Mouse (Mus musculus) midbrain, postnatal 0 days (tissue): Measurements from ENCODE around the gene 2210016F16Rik. TPM values are rescaled to one million over a fixed set of nuclear protein-coding genes. Genes with fewer than 3 reads are reported as not detected.
A peak's percentile ranks its signal among the peaks of the same experiment; 100 is the strongest.

Experiments used
- ATAC-seq: fragments of 200-750 bp; cut with Nextera tagmentation; 2 replicates; pipeline ENCODE4 v1.8.0; 2017; ENCODE audit warnings: moderate number of reproducible peaks, mild to moderate bottlenecking, moderate TSS enrichment, moderate library complexity; ENCODE audit not compliant: low FRiP score
- DNase-seq: peaks from one replicate; pipeline ENCODE4 v3.0.0-alpha.2; 2015; ENCODE audit warnings: low spot score
- H3K27ac ChIP-seq: fragments of 300-500 bp; sonication (generic); 2 replicates; pipeline ENCODE4 v1.5.1; 2014; ENCODE audit warnings: low read depth, mild to moderate bottlenecking, low read length, mixed read lengths
- H3K27me3 ChIP-seq: fragments of 300-500 bp; sonication (generic); 2 replicates; pipeline ENCODE4 v1.6.1; 2014; ENCODE audit warnings: low read length, control low read depth, mixed read lengths; ENCODE audit not compliant: insufficient read depth
- H3K36me3 ChIP-seq: fragments of 300-500 bp; sonication (generic); 2 replicates; pipeline ENCODE4 v1.6.1; 2014; ENCODE audit warnings: low read length, control low read depth, mixed read lengths; ENCODE audit not compliant: insufficient read depth
- H3K4me1 ChIP-seq: fragments of 300-500 bp; sonication (generic); 2 replicates; pipeline ENCODE4 v1.6.1; 2014; ENCODE audit warnings: mild to moderate bottlenecking, control low read depth, antibody characterized with exemption, low read length, mixed read lengths; ENCODE audit not compliant: insufficient read depth
- H3K4me2 ChIP-seq: fragments of 300-500 bp; sonication (generic); 2 replicates; pipeline ENCODE4 v1.6.1; 2014; ENCODE audit warnings: low read depth, mild to moderate bottlenecking, low read length, mixed read lengths; ENCODE audit not compliant: poor library complexity, severe bottlenecking
- H3K4me3 ChIP-seq: fragments of 300-500 bp; sonication (generic); 2 replicates; pipeline ENCODE4 v1.5.1; 2014; ENCODE audit warnings: low read depth, mild to moderate bottlenecking, low read length, moderate library complexity
- H3K9ac ChIP-seq: fragments of 300-500 bp; sonication (generic); replicated peaks from 2 replicates; pipeline ENCODE4 v1.6.1; 2014; ENCODE audit warnings: mild to moderate bottlenecking, low read length, moderate library complexity, mixed read lengths; ENCODE audit not compliant: poor library complexity, severe bottlenecking
- H3K9me3 ChIP-seq: fragments of 300-500 bp; sonication (generic); 2 replicates; pipeline ENCODE4 v1.6.1; 2016; ENCODE audit warnings: low read length, control low read depth
- CTCF ChIP-seq: IDR thresholded peaks from 2 replicates; pipeline ENCODE4 v1.5.1; 2016; ENCODE audit warnings: antibody characterized with exemption, mild to moderate bottlenecking
- WGBS: fragments of 180-500 bp; shearing (Covaris S2); extraction: QIAGEN DNeasy Blood & Tissue Kit; methylation state at CpG from one replicate; pipeline ENCODE4 v1.1.7; 2014; 5-methylcytosine and 5-hydroxymethylcytosine counted together
- polyA plus RNA-seq: library from polyadenylated mRNA; unstranded; fragments of >200 nt; fragmentation: Nextera tagmentation; extraction: Ambion mirVana; gene quantifications from 2 replicates; pipeline ENCODE4 v1.2.1, GENCODE M21; 2015
- total RNA-seq: library from RNA; depleted of rRNA; stranded (reverse); fragments of >200 nt; gene quantifications from 2 replicates; pipeline ENCODE4 v1.2.3, GENCODE M21; 2014; rRNA removed

2210016F16Rik gene
- total RNA-seq (18.3 and 20.3 TPM in 2 replicates), polyA plus RNA-seq (16.5 and 17.6 TPM in 2 replicates)

DNA sequence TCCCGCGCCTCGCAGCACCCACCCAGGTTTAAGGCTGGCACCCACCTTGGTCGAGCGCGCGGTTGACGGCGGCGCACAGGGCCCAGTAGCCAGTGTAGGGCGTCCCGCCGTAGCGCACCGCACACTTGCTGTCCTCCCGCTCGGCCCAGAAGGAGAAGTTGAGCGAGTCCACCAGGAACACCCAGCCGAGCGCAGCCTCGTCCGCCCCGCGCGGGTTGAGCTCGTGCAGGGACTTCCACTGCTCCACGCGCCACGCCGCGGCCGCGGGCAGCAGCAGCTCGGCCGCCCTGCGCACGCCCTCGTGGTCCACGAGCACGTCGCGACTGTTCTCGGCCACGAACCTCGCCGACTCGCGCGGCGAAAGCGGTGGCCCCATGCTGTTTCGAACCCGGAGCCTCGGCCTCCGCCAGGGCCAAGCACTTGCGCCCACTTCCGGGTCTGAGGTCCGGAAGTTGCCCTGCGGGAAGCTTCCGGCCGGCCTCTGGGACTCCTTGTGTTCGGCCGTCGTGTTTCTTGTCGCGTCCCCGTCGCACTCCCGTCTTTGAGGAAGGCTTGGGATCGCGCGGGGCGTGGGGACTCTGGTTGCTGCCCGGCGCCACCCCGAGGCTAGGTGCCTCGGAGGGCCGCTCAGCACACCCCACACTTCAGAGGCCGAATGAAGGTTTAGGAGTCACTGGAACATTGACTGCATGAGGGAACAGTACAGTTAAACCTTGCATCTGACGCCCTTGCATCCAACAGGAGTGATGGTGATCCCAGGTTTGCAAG lies at the start of gene 2210016F16Rik:
2210016F16Rik (minus strand) TSS at position 447 of the 768 bp plus-strand sequence.
- no peaks in the 10 kb centered on the region for H3K9me3 ChIP-seq
- ATAC-seq = peak; percentile 71
- peak within 1 kb of the TSS; percentile 94 for H3K4me2 ChIP-seq
- WGBS = 2% methylated on average over 80 of the region's 80 CpGs
- no peaks in the 10 kb centered on the region for H3K4me1 ChIP-seq
- DNase-seq = peak; percentile 71
- TF ChIP-seq CTCF = peak; percentile 25
- H3K27ac ChIP-seq = no peak within 1 kb of the TSS; the same call in 1 of the 2 replicates
- peaks cover 16% of the 10 kb centered on the region for H3K36me3 ChIP-seq
- H3K9ac ChIP-seq = peak within 1 kb of the TSS; percentile 57
- H3K27me3 ChIP-seq = no peaks in the 10 kb centered on the region
- peak within 1 kb of the TSS; percentile 69 for H3K4me3 ChIP-seq

DNA sequence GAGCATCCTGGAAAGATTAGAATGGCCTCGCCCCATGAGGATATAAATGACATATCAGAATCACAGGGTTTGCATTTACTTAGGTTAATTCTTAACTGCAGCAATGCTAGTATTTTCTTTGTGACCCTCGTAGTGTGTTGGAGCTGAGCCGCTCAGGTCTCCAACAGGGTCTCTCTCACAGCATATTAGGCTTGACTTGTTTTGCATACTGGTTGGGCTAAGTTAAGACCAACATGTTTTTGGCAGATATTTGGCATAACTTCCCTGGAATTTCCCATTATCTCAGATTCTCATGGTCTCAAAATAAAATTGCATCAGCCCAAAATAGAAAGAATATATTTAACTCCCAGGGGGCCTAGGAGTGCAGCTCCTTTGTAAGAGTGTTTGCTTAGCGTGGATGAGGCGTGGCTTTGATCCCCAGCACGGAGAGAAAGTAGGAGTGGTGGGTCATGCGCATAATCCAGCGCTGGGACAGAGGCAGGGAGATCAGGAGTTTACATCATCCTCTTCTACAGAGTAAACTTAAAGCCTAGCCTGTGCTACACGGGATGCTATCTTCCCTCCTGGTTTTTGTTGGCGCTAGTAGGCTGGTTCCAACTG lies 38.1 kb upstream of the 2210016F16Rik start:
- no peak overlapping the region for H3K4me3 ChIP-seq
- TF ChIP-seq CTCF = no peak
- no peak for ATAC-seq
- no peak for DNase-seq
- no peaks in the 10 kb centered on the region for H3K36me3 ChIP-seq
- peaks cover 3% of the 10 kb centered on the region; the same call in 1 of the 2 replicates for H3K4me1 ChIP-seq
- H3K9me3 ChIP-seq = no peaks in the 10 kb centered on the region
- H3K27ac ChIP-seq = no peak overlapping the region
- H3K4me2 ChIP-seq = no peak overlapping the region
- H3K9ac ChIP-seq = no peak overlapping the region
- no peaks in the 10 kb centered on the region for H3K27me3 ChIP-seq
- WGBS = 55% methylated on average over 10 of the region's 10 CpGs

DNA sequence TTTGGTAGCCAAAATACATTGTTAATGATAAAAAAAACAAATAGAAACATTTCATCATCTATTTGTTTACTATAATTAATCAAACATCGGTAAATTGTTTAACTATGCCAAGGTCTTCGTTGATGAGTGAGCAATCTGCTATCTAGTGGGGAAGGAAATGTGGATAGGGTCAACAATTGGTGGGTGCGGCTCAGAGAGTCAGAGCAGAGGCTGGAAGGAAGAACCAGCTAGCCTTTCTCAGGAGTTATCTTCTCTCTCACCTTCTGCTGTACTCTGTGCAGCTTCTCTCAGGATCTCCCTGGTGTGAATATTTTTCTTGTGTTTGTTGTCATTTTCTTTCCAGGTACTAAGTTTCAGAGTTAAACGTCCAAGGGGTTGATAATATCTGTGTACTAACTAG lies 37.2 kb upstream of the 2210016F16Rik start:
- no peak overlapping the region for H3K9ac ChIP-seq
- ATAC-seq (no peak), DNase-seq (no peak)
- no peaks in the 10 kb centered on the region for H3K36me3 ChIP-seq
- 91% methylated on average over 4 of the region's 4 CpGs for WGBS
- H3K4me2 ChIP-seq = no peak overlapping the region
- no peaks in the 10 kb centered on the region for H3K27me3 ChIP-seq
- no peak overlapping the region for H3K4me3 ChIP-seq
- peaks cover 3% of the 10 kb centered on the region; the same call in 1 of the 2 replicates for H3K4me1 ChIP-seq
- H3K27ac ChIP-seq = no peak overlapping the region
- no peak for TF ChIP-seq CTCF
- no peaks in the 10 kb centered on the region for H3K9me3 ChIP-seq

DNA sequence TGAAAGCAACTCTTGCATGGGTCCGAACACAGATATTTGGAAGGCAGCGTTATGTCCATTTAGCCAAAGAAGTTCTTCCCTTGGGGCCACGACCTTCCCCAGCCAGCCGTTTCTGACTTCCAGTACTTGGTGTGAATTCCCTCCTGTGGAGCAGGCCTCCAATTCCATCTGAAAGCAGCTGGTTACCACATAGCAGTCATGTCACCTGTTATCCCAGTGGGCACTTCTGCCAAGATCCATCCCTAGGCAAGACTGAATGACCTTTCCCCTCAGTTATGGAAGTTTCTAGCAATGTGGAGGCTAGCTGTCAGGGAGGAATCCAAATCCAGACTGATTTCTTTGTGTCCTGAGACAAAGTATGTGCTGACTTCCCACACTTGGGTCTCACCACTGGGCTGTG lies 36.0 kb upstream of the 2210016F16Rik start:
- Histone ChIP-seq H3K9me3 (no peaks in the 10 kb centered on the region), H3K27ac (no peak overlapping the region), H3K4me1 (peaks cover 1% of the 10 kb centered on the region; the same call in 1 of the 2 replicates), H3K27me3 (no peaks in the 10 kb centered on the region), H3K9ac (no peak overlapping the region), H3K4me2 (no peak overlapping the region), H3K36me3 (no peaks in the 10 kb centered on the region), H3K4me3 (no peak overlapping the region)
- WGBS = 84% methylated on average over 4 of the region's 4 CpGs
- ATAC-seq (no peak), DNase-seq (no peak)
- no peak for TF ChIP-seq CTCF

DNA sequence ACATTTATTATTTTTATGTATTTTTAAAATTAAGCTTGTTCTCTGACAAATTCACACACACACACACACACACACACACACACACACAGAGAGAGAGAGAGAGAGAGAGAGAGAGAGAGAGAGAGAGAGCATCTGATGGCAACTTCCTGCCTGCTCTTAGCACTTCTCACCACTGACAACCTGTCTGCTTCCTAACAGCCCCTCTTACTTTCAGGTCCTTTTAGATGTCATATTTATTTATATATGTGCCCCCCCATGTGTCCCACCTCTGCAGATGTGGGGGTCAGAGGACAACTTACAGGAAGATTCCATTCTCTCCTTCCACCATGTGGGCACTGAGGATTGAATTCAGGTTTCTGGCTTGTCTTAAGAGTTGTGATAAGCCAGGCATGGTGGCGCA lies 34.2 kb upstream of the 2210016F16Rik start:
- Histone ChIP-seq H3K27me3 (no peaks in the 10 kb centered on the region), H3K27ac (no peak overlapping the region), H3K4me3 (no peak overlapping the region), H3K36me3 (no peaks in the 10 kb centered on the region), H3K9ac (no peak overlapping the region), H3K4me2 (no peak overlapping the region), H3K9me3 (no peaks in the 10 kb centered on the region), H3K4me1 (no peaks in the 10 kb centered on the region)
- WGBS = 94% methylated on average over 1 of the region's 1 CpGs
- DNase-seq (no peak), ATAC-seq (no peak)
- TF ChIP-seq CTCF = no peak

DNA sequence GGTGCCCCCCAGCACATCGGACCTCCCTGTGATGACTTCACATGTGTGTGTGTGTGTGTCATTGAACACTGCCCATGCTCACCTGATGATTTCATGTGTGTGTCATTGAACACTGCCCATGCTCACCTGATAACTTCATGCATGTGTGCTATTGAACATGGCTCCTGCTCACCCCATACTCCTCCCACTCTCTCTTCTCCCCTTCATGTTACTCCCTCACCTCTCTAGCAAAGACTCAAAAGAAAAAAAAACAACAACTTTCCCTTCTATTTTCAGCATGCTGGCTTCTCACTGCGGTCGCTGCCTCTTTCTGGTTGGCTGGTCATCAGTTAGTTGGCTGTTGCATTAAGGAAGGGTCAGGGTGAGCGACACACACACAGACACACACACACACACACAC lies 33.6 kb upstream of the 2210016F16Rik start:
- ATAC-seq = no peak

More for the DNA sequence above, 33.6 kb upstream of the 2210016F16Rik start:
- Histone ChIP-seq H3K9ac (no peak overlapping the region), H3K27ac (no peak overlapping the region), H3K9me3 (no peaks in the 10 kb centered on the region), H3K27me3 (no peaks in the 10 kb centered on the region), H3K4me2 (no peak overlapping the region), H3K4me3 (no peak overlapping the region), H3K36me3 (no peaks in the 10 kb centered on the region), H3K4me1 (no peaks in the 10 kb centered on the region)
- WGBS = 78% methylated on average over 4 of the region's 4 CpGs
- no peak for TF ChIP-seq CTCF
- DNase-seq = no peak
